Mouse (Mus musculus): Measurements from ENCODE around the gene Pparg. TPM values are rescaled to one million over a fixed set of nuclear protein-coding genes. Genes with fewer than 3 reads are reported as not detected.

Pparg gene
- 1.5 TPM for polyA plus RNA-seq (2017; shearing (Covaris generic))

GRCm38 (mm10) chr6:115360776-115361605 lies at the start of gene Pparg:
Gene Pparg (plus strand): TSS chr6:115360951.

Other genes starting within 250 kb of the Pparg start
- not detected for gene Syn2, start 226.0 kb upstream of the Pparg start, polyA plus RNA-seq (2017; shearing (Covaris generic))
- gene Gm17482, start 133.6 kb upstream of the Pparg start, polyA plus RNA-seq (2017; shearing (Covaris generic)), result not detected
- gene Timp4, start 108.7 kb upstream of the Pparg start, polyA plus RNA-seq (2017; shearing (Covaris generic)), result not detected
- gene Tsen2, start 183.7 kb downstream of the Pparg start, polyA plus RNA-seq (2017; shearing (Covaris generic)), result 15.3 TPM
- gene Mkrn2os, start 231.6 kb downstream of the Pparg start, polyA plus RNA-seq (2017; shearing (Covaris generic)), result 0.50 TPM
- gene Mkrn2, start 241.0 kb downstream of the Pparg start, polyA plus RNA-seq (2017; shearing (Covaris generic)), result 42.2 TPM